Mouse (Mus musculus): ENCODE measurements around the gene Golm1. TPM values are rescaled to one million over a fixed set of nuclear protein-coding genes. Genes with fewer than 3 reads are reported as not detected.

Gene Golm1
- polyA plus RNA-seq, 1 experiment from 2014 or later, result 34.5 TPM

Other genes starting within 250 kb of the Golm1 start
- gene Agtpbp1, start 90.6 kb downstream of the Golm1 start, polyA plus RNA-seq (2015; fragmentation: Nextera tagmentation; extraction: Ambion mirVana), result 17.8 and 19.3 TPM in 2 replicates
- 88.8 and 96.9 TPM in 2 replicates for gene Naa35, start 90.6 kb downstream of the Golm1 start, polyA plus RNA-seq (2015; fragmentation: Nextera tagmentation; extraction: Ambion mirVana)
- gene 4921517D22Rik, start 18.3 kb upstream of the Golm1 start, polyA plus RNA-seq (2015; fragmentation: Nextera tagmentation; extraction: Ambion mirVana), result not detected in 2 replicates
- gene Spata31d1a, start 34.5 kb upstream of the Golm1 start, polyA plus RNA-seq (2015; fragmentation: Nextera tagmentation; extraction: Ambion mirVana), result not detected in 2 replicates
- not detected in 2 replicates for gene Spata31d1b, start 36.5 kb upstream of the Golm1 start, polyA plus RNA-seq (2015; fragmentation: Nextera tagmentation; extraction: Ambion mirVana)
- gene Spata31d1d, start 55.9 kb upstream of the Golm1 start, polyA plus RNA-seq (2015; fragmentation: Nextera tagmentation; extraction: Ambion mirVana), result not detected in 2 replicates
- gene 1700014D04Rik, start 70.9 kb upstream of the Golm1 start, polyA plus RNA-seq (2015; fragmentation: Nextera tagmentation; extraction: Ambion mirVana), result 0.24 and 0.29 TPM in 2 replicates
- gene Isca1, start 94.0 kb upstream of the Golm1 start, polyA plus RNA-seq (2015; fragmentation: Nextera tagmentation; extraction: Ambion mirVana), result 168 and 183 TPM in 2 replicates
- not detected in 2 replicates for gene Gm49354, start 106.4 kb upstream of the Golm1 start, polyA plus RNA-seq (2015; fragmentation: Nextera tagmentation; extraction: Ambion mirVana)
- 46.8 and 50.7 TPM in 2 replicates for gene Tut7, start 147.3 kb upstream of the Golm1 start, polyA plus RNA-seq (2015; fragmentation: Nextera tagmentation; extraction: Ambion mirVana)

All from lung, embryonic 16.5 days (tissue).